Mouse (Mus musculus): Measurements from ENCODE around the gene Gm11563. TPM values are rescaled to one million over a fixed set of nuclear protein-coding genes. Genes with fewer than 3 reads are reported as not detected.
"Not testable (repeated sequence)": the region's sequence is repeated elsewhere in the genome, so short reads cannot be mapped to it uniquely, and the experiment has no call there.

The Gm11563 gene
- total RNA-seq (2021) = not detected
- long read RNA-seq, experiment 1 = 0 reads
- long read RNA-seq, experiment 2 = 0 reads

GRCm38 (mm10) chr11:99658467-99659010, at the start of gene Gm11563:
Gene Gm11563, minus strand, starts transcription at chr11:99658960.
- DNase-seq (ENCODE audit: low spot score in 2 of 2) = not testable (repeated sequence)

- no peak for DNase-seq (ENCODE audit: low spot score in 2 of 2)
These were observed 31.7 kb upstream of the Gm11563 start, which contains the start of gene Gm14190 for GRCm38 (mm10) chr11:99690463-99690862. Gene Gm14190, minus strand, starts transcription at chr11:99690740.

- not testable (repeated sequence) for DNase-seq (ENCODE audit: low spot score in 2 of 2)
These were observed 26.5 kb upstream of the Gm11563 start for GRCm38 (mm10) chr11:99685235-99685634.

- DNase-seq (ENCODE audit: low spot score in 2 of 2) = no peak
These were observed 24.7 kb upstream of the Gm11563 start for GRCm38 (mm10) chr11:99683481-99683880.

GRCm38 (mm10) chr11:99665860-99666259, 7.1 kb upstream of the Gm11563 start, which contains the start of gene Krtap4-6:
Gene Krtap4-6, minus strand, starts transcription at chr11:99665960.
- DNase-seq (ENCODE audit: low spot score in 2 of 2) = no peak

- DNase-seq (ENCODE audit: low spot score in 2 of 2) = no peak
These were observed 4.0 kb upstream of the Gm11563 start for GRCm38 (mm10) chr11:99662802-99663201.

GRCm38 (mm10) chr11:99659256-99659655, 496 bp upstream of the Gm11563 start:
- no peak for DNase-seq (ENCODE audit: low spot score in 2 of 2)

GRCm38 (mm10) chr11:99657051-99657450, 1.7 kb downstream of the Gm11563 start:
- no peak for DNase-seq (ENCODE audit: low spot score in 2 of 2)

GRCm38 (mm10) chr11:99650136-99650535, 8.6 kb downstream of the Gm11563 start, which contains the start of gene Gm11555:
Gene Gm11555, minus strand, starts transcription at chr11:99650236.
- DNase-seq (ENCODE audit: low spot score in 2 of 2) = no peak

- DNase-seq (ENCODE audit: low spot score in 2 of 2) = no peak
These were observed 12.3 kb downstream of the Gm11563 start for GRCm38 (mm10) chr11:99646444-99646843.

GRCm38 (mm10) chr11:99644351-99644750, 14.4 kb downstream of the Gm11563 start:
- no peak for DNase-seq (ENCODE audit: low spot score in 2 of 2)

- DNase-seq (ENCODE audit: low spot score in 2 of 2) = not testable (repeated sequence)
These were observed 15.1 kb downstream of the Gm11563 start, which contains the start of gene Krtap4-7 for GRCm38 (mm10) chr11:99643635-99644139. Gene Krtap4-7, minus strand, starts transcription at chr11:99644089.

GRCm38 (mm10) chr11:99640926-99641325, 17.8 kb downstream of the Gm11563 start:
- no peak for DNase-seq (ENCODE audit: low spot score in 2 of 2)

GRCm38 (mm10) chr11:99637086-99637485, 21.7 kb downstream of the Gm11563 start:
- no peak for DNase-seq (ENCODE audit: low spot score in 2 of 2)

- no peak for DNase-seq (ENCODE audit: low spot score in 2 of 2)
These were observed 24.1 kb downstream of the Gm11563 start, which contains the start of gene Krtap4-2 for GRCm38 (mm10) chr11:99634653-99635134. Gene Krtap4-2, minus strand, starts transcription at chr11:99635084.

GRCm38 (mm10) chr11:99633293-99633692, 25.5 kb downstream of the Gm11563 start:
- no peak for DNase-seq (ENCODE audit: low spot score in 2 of 2)

GRCm38 (mm10) chr11:99630890-99631289, 27.9 kb downstream of the Gm11563 start:
- no peak for DNase-seq (ENCODE audit: low spot score in 2 of 2)

- no peak for DNase-seq (ENCODE audit: low spot score in 2 of 2)
These were observed 30.6 kb downstream of the Gm11563 start, which contains the start of gene Krtap4-1 for GRCm38 (mm10) chr11:99628138-99628537. Gene Krtap4-1, minus strand, starts transcription at chr11:99628238.

GRCm38 (mm10) chr11:99620335-99620734, 38.4 kb downstream of the Gm11563 start, which contains the start of gene Gm11562:
Gene Gm11562, minus strand, starts transcription at chr11:99620435.
- no peak for DNase-seq (ENCODE audit: low spot score in 2 of 2)

- no peak for DNase-seq (ENCODE audit: low spot score in 2 of 2)
These were observed 43.9 kb downstream of the Gm11563 start, which contains the start of gene Krtap2-4 for GRCm38 (mm10) chr11:99614796-99615363. Gene Krtap2-4, minus strand, starts transcription at chr11:99614846.

- not testable (repeated sequence) for DNase-seq (ENCODE audit: low spot score in 2 of 2)
These were observed 48.7 kb downstream of the Gm11563 start, which contains the start of gene Gm11937 for GRCm38 (mm10) chr11:99610089-99610488. Gene Gm11937, minus strand, starts transcription at chr11:99610189.

- no peak for DNase-seq (ENCODE audit: low spot score in 2 of 2)
These were observed 49.6 kb downstream of the Gm11563 start for GRCm38 (mm10) chr11:99609126-99609525.
